Mouse (Mus musculus): ENCODE data around the gene Myl9. TPM values are rescaled to one million over a fixed set of nuclear protein-coding genes. Genes with fewer than 3 reads are reported as not detected.
A peak's percentile ranks its signal among the peaks of the same experiment; 100 is the strongest.

The Myl9 gene
- polyA plus RNA-seq, 1 experiment, result 442 TPM

DNA sequence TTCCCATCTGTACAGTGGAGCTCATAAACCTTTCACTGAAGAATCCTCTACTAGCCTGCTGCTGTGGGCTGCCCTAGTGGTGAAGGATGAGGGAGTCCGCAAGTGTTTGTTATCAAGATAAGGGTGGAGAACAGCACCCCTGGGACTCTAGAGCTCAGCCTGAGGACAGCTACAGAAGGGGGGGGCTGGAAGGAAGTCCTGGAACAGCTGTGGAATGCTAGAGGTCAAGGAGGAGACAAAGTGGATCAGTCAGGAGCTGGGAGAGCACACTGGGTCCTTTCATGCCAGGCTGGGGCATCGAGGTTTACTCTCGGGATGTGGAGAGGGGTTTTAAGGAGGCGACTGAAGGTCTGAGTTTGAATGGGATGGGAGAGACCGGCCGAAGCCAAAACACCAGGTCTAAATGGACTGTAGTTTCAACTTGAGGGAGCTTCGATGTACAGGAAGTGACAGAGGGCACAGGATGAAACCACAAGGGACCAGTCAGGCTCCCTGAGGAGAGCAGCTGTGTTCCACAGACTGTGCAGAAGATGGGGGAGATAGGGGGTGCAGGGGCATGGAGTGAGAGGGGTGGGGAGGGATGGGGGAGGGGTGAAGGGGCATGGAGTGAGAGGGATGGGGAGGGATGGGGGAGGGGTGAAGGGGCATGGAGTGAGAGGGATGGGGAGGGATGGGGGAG lies 2.2 kb downstream of the Myl9 start:
- no peak overlapping the region for H3ac ChIP-seq (ENCODE audit: control insufficient read depth, insufficient read length)
- no peaks in the 10 kb centered on the region for H3K27me3 ChIP-seq (ENCODE audit: control insufficient read depth, insufficient read depth, insufficient read length)
- H3K4me3 ChIP-seq, result peak overlapping the region; percentile 27
- H3K36me3 ChIP-seq (ENCODE audit: control insufficient read depth, insufficient read depth), result no peaks in the 10 kb centered on the region
- peaks cover 6% of the 10 kb centered on the region for H3K79me2 ChIP-seq (ENCODE audit: control insufficient read depth, insufficient read depth)
- no peak for TF ChIP-seq POLR2AphosphoS2 (IDR thresholded peaks at IDR 0.05; ENCODE audit: insufficient read length, low read depth)
- TF ChIP-seq TCF3 (IDR thresholded peaks at IDR 0.05; ENCODE audit: insufficient read length, low read depth), result peak; percentile 23
- TF ChIP-seq MAX (IDR thresholded peaks at IDR 0.05; ENCODE audit: low read depth), result no peak
- peak; percentile 25 to 77 (median 67) for TF ChIP-seq MYOG (IDR thresholded peaks at IDR 0.05; ENCODE audit: control insufficient read depth in 1 of 3, insufficient read depth in 1 of 3, insufficient read length in 2 of 3, low read depth in 2 of 3)
- no peak for TF ChIP-seq CEBPB (IDR thresholded peaks at IDR 0.05; ENCODE audit: insufficient read depth, poor library complexity, severe bottlenecking)
- no peak for TF ChIP-seq USF1 (IDR thresholded peaks at IDR 0.05; ENCODE audit: low read depth)
- no peak for TF ChIP-seq E2F4 (IDR thresholded peaks at IDR 0.05; ENCODE audit: insufficient read depth)
- no peak for TF ChIP-seq REST (IDR thresholded peaks at IDR 0.05; ENCODE audit: insufficient read depth, insufficient read length)
- TF ChIP-seq MYOD1 (IDR thresholded peaks at IDR 0.05; ENCODE audit: control insufficient read depth in 1 of 3, insufficient read length in 2 of 3, low read depth in 2 of 3), result peak; percentile 70 to 90 (median 87)
- TF ChIP-seq POLR2A (IDR thresholded peaks at IDR 0.05; ENCODE audit: insufficient read length, low read depth), result no peak
- TF ChIP-seq TCF12 (IDR thresholded peaks at IDR 0.05; ENCODE audit: insufficient read depth, poor library complexity, severe bottlenecking), result peak; percentile 17
- peak overlapping the region; percentile 81 for H3K4me2 ChIP-seq (ENCODE audit: low read depth)

DNA sequence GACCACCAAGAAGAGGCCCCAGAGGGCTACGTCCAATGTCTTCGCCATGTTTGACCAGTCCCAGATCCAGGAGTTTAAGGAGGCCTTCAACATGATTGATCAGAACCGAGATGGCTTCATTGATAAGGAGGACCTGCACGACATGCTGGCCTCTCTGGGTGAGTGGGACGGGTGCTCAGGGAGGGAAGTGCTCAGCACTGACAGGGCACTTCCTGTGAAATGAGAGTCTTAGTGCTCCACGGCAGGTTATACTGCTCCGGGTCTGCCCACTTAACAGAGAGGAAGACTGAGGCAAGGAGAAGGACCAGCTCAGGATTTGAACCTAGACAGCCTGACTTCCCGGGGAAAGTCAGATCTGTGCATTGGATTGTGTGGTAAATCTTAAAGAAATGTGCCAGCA lies 3.4 kb downstream of the Myl9 start:
- H3K36me3 ChIP-seq (ENCODE audit: control insufficient read depth, insufficient read depth), result no peaks in the 10 kb centered on the region
- peaks cover 6% of the 10 kb centered on the region for H3K79me2 ChIP-seq (ENCODE audit: control insufficient read depth, insufficient read depth)
- peak overlapping the region; percentile 44 for H3K4me2 ChIP-seq (ENCODE audit: low read depth)
- no peak overlapping the region for H3ac ChIP-seq (ENCODE audit: control insufficient read depth, insufficient read length)
- TF ChIP-seq MAX (IDR thresholded peaks at IDR 0.05; ENCODE audit: low read depth) (no peak), TCF12 (IDR thresholded peaks at IDR 0.05; ENCODE audit: insufficient read depth, poor library complexity, severe bottlenecking) (no peak), TCF3 (IDR thresholded peaks at IDR 0.05; ENCODE audit: insufficient read length, low read depth) (no peak), E2F4 (IDR thresholded peaks at IDR 0.05; ENCODE audit: insufficient read depth) (no peak), REST (IDR thresholded peaks at IDR 0.05; ENCODE audit: insufficient read depth, insufficient read length) (no peak)
- peak overlapping the region; percentile 27 for H3K4me3 ChIP-seq
- H3K27me3 ChIP-seq (ENCODE audit: control insufficient read depth, insufficient read depth, insufficient read length), result no peaks in the 10 kb centered on the region

DNA sequence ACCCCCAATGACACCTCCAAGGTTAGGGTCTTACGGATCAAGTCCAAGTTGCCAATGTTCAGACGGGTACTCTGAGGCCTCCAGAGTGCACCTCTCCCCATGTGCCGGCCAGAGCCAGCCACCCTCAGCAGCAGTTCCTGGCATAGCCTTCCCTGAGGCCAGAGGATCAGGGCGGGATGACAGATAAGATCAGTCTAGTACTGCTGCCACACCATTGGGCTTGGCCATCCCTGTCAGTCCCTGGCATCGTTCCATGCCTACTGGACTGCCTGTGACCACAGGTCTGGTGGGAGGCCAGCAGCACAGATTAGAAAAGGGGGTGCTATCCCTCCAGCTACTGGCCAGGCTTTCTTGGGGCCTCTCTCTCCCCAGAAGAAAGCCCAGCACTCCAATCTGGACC lies 3.8 kb downstream of the Myl9 start:
- peak overlapping the region; percentile 44 for H3K4me2 ChIP-seq (ENCODE audit: low read depth)
- H3K4me3 ChIP-seq, result no peak overlapping the region

DNA sequence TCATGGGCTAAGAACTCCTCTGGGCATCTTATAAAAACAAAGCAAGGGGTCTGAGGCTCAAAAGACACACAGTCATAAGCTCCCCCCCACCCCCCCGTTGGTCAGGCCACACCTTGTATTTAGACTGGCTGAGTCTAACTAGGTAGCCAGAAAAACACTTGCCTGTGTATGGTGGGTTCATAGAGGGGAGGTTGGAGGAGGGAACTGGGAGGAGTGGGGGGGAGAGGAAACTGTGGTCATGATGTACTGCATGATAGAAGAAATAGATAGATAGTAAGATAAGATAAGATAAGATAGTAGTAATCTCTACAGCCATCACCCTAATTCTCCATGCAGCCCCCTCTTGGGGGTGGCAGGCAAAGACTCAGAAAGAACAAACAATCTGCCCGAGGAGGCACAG lies 4.3 kb downstream of the Myl9 start:
- H3K79me2 ChIP-seq (ENCODE audit: control insufficient read depth, insufficient read depth), result peaks cover 6% of the 10 kb centered on the region
- H3K4me2 ChIP-seq (ENCODE audit: low read depth), result peak overlapping the region; percentile 44
- H3ac ChIP-seq (ENCODE audit: control insufficient read depth, insufficient read length), result no peak overlapping the region
- TF ChIP-seq E2F4 (IDR thresholded peaks at IDR 0.05; ENCODE audit: insufficient read depth) (no peak), MAX (IDR thresholded peaks at IDR 0.05; ENCODE audit: low read depth) (no peak), REST (IDR thresholded peaks at IDR 0.05; ENCODE audit: insufficient read depth, insufficient read length) (no peak), TCF3 (IDR thresholded peaks at IDR 0.05; ENCODE audit: insufficient read length, low read depth) (no peak), TCF12 (IDR thresholded peaks at IDR 0.05; ENCODE audit: insufficient read depth, poor library complexity, severe bottlenecking) (no peak), POLR2AphosphoS2 (IDR thresholded peaks at IDR 0.05; ENCODE audit: insufficient read length, low read depth) (no peak), CEBPB (IDR thresholded peaks at IDR 0.05; ENCODE audit: insufficient read depth, poor library complexity, severe bottlenecking) (no peak), POLR2A (IDR thresholded peaks at IDR 0.05; ENCODE audit: insufficient read length, low read depth) (no peak), MYOG (IDR thresholded peaks at IDR 0.05; ENCODE audit: control insufficient read depth in 1 of 3, insufficient read depth in 1 of 3, insufficient read length in 2 of 3, low read depth in 2 of 3) (no peak), USF1 (IDR thresholded peaks at IDR 0.05; ENCODE audit: low read depth) (no peak), MYOD1 (IDR thresholded peaks at IDR 0.05; ENCODE audit: control insufficient read depth in 1 of 3, insufficient read length in 2 of 3, low read depth in 2 of 3) (no peak), SRF (IDR thresholded peaks at IDR 0.05; ENCODE audit: control insufficient read depth, insufficient read length, low read depth) (no peak)
- no peak overlapping the region for H3K4me3 ChIP-seq
- H3K36me3 ChIP-seq (ENCODE audit: control insufficient read depth, insufficient read depth), result no peaks in the 10 kb centered on the region
- H3K27me3 ChIP-seq (ENCODE audit: control insufficient read depth, insufficient read depth, insufficient read length), result no peaks in the 10 kb centered on the region

More for the DNA sequence above, 3.8 kb downstream of the Myl9 start:
- Histone ChIP-seq H3K36me3 (ENCODE audit: control insufficient read depth, insufficient read depth) (no peaks in the 10 kb centered on the region), H3ac (ENCODE audit: control insufficient read depth, insufficient read length) (no peak overlapping the region), H3K27me3 (ENCODE audit: control insufficient read depth, insufficient read depth, insufficient read length) (no peaks in the 10 kb centered on the region), H3K79me2 (ENCODE audit: control insufficient read depth, insufficient read depth) (peaks cover 6% of the 10 kb centered on the region)
- TF ChIP-seq POLR2AphosphoS2 (IDR thresholded peaks at IDR 0.05; ENCODE audit: insufficient read length, low read depth), result no peak
- no peak for TF ChIP-seq TCF3 (IDR thresholded peaks at IDR 0.05; ENCODE audit: insufficient read length, low read depth)
- peak in 1 of 3 experiments; percentile 51 for TF ChIP-seq MYOG (IDR thresholded peaks at IDR 0.05; ENCODE audit: control insufficient read depth in 1 of 3, insufficient read depth in 1 of 3, insufficient read length in 2 of 3, low read depth in 2 of 3)
- no peak for TF ChIP-seq REST (IDR thresholded peaks at IDR 0.05; ENCODE audit: insufficient read depth, insufficient read length)
- peak in 2 of 3 experiments; percentile 9 to 54 for TF ChIP-seq MYOD1 (IDR thresholded peaks at IDR 0.05; ENCODE audit: control insufficient read depth in 1 of 3, insufficient read length in 2 of 3, low read depth in 2 of 3)
- TF ChIP-seq CEBPB (IDR thresholded peaks at IDR 0.05; ENCODE audit: insufficient read depth, poor library complexity, severe bottlenecking), result no peak
- no peak for TF ChIP-seq USF1 (IDR thresholded peaks at IDR 0.05; ENCODE audit: low read depth)
- no peak for TF ChIP-seq E2F4 (IDR thresholded peaks at IDR 0.05; ENCODE audit: insufficient read depth)
- no peak for TF ChIP-seq TCF12 (IDR thresholded peaks at IDR 0.05; ENCODE audit: insufficient read depth, poor library complexity, severe bottlenecking)
- no peak for TF ChIP-seq SRF (IDR thresholded peaks at IDR 0.05; ENCODE audit: control insufficient read depth, insufficient read length, low read depth)
- no peak for TF ChIP-seq POLR2A (IDR thresholded peaks at IDR 0.05; ENCODE audit: insufficient read length, low read depth)
- no peak for TF ChIP-seq MAX (IDR thresholded peaks at IDR 0.05; ENCODE audit: low read depth)
